Comparison of ENCODE assay signal across 16 mouse cellular contexts in the genomic region with DNA sequence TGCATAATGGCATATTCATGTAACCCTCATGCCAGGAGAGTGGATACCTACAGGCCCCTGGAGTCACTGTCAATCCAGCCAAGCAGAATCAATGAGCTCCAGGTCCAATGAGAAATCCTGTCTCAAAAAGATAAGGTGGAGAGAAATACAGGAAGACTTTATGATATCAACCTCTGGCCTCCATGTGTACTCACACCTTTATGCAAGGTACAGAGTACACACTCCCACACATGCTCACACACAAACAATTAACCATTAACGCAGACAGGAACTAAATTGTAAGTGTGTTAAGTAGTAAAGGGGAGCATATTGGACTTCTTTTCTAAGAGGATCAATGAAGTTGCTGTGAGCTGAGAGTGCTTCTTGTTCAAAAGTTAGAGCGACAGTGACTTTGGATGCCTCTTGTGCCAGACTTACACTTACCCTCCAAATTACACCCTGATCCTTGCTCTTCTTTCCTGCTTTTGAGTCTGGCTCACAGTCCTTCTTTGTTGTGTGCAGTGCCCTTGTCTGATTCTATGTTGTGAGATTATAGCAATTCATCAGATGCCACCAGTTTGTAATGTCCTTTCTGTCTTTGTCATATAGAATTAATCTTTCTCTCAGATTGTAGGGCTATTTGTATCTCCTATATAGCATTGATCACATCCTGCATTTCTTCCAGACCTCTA.
"Had no signal": no experiment of that assay in that cellular context is flagged by ENCODE, and none has a peak within 500 bp of the region (broad histone marks: within the 10 kb centered on the region; RNA-seq: fewer than 3 reads in every experiment).

No protein-coding gene starts in this region.

- H3K9me3 ChIP-seq: lung, embryonic 15.5 days; megakaryocyte, embryonic 14.5 days; midbrain, embryonic 13.5 days; midbrain, embryonic 15.5 days; neural tube, embryonic 12.5 days; stomach, embryonic 15.5 days had no signal

- H3K36me3 ChIP-seq: lung, embryonic 15.5 days; midbrain, embryonic 13.5 days; midbrain, embryonic 15.5 days; neural tube, embryonic 12.5 days; stomach, embryonic 15.5 days had no signal

- H3K4me2 ChIP-seq: lung, embryonic 15.5 days; midbrain, embryonic 11.5 days; midbrain, embryonic 13.5 days; midbrain, embryonic 15.5 days; neural tube, embryonic 12.5 days; stomach, embryonic 15.5 days had no signal

- H3K4me1 ChIP-seq: lung, embryonic 15.5 days; megakaryocyte, embryonic 14.5 days; midbrain, embryonic 13.5 days; midbrain, embryonic 15.5 days; neural tube, embryonic 12.5 days; stomach, embryonic 15.5 days had no signal

- ATAC-seq: lung, postnatal 0 days; midbrain, embryonic 13.5 days; midbrain, embryonic 15.5 days had no signal

- DNase-seq: lung, adult 2 months; lung, postnatal 14 days; lung, postnatal 36 days; right cerebral cortex, postnatal 14 days; thymus, postnatal 14 days; thymus, postnatal 36 days had no signal

- H3K27me3 ChIP-seq: lung, embryonic 15.5 days; megakaryocyte, embryonic 14.5 days; midbrain, embryonic 13.5 days; midbrain, embryonic 15.5 days; neural tube, embryonic 12.5 days; stomach, embryonic 15.5 days had no signal

- H3K27ac ChIP-seq: lung, embryonic 15.5 days; macrophage; midbrain, embryonic 13.5 days; midbrain, embryonic 15.5 days; neural tube, embryonic 12.5 days; stomach, embryonic 15.5 days; stomach, postnatal 0 days had no signal

- H3K9ac ChIP-seq: lung, embryonic 15.5 days; midbrain, embryonic 13.5 days; midbrain, embryonic 15.5 days; neural tube, embryonic 12.5 days; stomach, embryonic 15.5 days had no signal

- H3K4me3 ChIP-seq: lung, embryonic 15.5 days; megakaryocyte, embryonic 14.5 days; midbrain, embryonic 13.5 days; midbrain, embryonic 15.5 days; neural tube, embryonic 12.5 days; stomach, embryonic 15.5 days had no signal
